8 mouse cellular contexts compared by ENCODE assay signal in the genomic region with DNA sequence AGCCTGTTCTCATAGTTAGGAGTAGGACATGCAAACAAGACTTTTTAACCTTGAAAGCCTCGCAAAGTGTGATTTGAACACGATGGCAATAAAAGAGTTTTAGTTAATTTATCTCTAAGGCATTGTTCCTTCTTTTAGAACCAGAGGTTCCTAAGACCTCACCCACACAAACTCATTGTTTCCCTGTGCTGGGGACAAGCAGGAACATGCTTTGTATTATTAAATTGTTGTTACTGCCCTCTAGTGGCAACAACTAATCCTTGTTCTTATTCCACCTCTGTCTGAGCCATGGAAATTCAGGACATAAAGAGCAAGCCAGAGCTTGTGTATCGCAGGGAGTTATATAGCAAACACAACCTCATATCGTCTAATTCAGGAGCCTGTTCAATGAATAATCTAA.
DNase-seq lines count a peak whose midpoint lies in the region.

No protein-coding gene starts in this region.

- DNase-seq in adrenal gland, adult (ENCODE audit: inconsistent age in 2 of 2, low spot score in 1 of 2) = peak; percentile 17 to 87
- no peak for DNase-seq in adrenal gland, adult 8-10 months
- peak; percentile 16 for DNase-seq in CD4-positive helper T cell, adult 2 months (ENCODE audit: low read depth, low spot score)
- DNase-seq in cerebellum, adult 11-12 months = peak; percentile 19
- peak; percentile 76 for DNase-seq in forelimb bud, embryonic 11.5 days (ENCODE audit: low read depth, low spot score)
- peak; percentile 26 for DNase-seq in kidney, adult 18-20 months
- peak; percentile 74 for DNase-seq in lung, postnatal 25 days (ENCODE audit: low spot score)
- no peak for DNase-seq in spleen, adult 12 weeks (ENCODE audit: low spot score)

Comparison
In these comparisons a context has a peak if more than half of its experiments do, and no peak if none do; other contexts are left out.
1. DNase-seq: peak in adrenal gland, adult (2 of 2), CD4-positive helper T cell, adult 2 months (single experiment), cerebellum, adult 11-12 months (single experiment), forelimb bud, embryonic 11.5 days (single experiment), kidney, adult 18-20 months (single experiment) and lung, postnatal 25 days (single experiment); none in adrenal gland, adult 8-10 months (single experiment) and spleen, adult 12 weeks (single experiment).